Mouse (Mus musculus): ENCODE data around the gene Hist1h4d.
A peak's percentile ranks its signal among the peaks of the same experiment; 100 is the strongest.
"Not testable (repeated sequence)": the region's sequence is repeated elsewhere in the genome, so short reads cannot be mapped to it uniquely, and the experiment has no call there.

The Hist1h4d gene

DNA sequence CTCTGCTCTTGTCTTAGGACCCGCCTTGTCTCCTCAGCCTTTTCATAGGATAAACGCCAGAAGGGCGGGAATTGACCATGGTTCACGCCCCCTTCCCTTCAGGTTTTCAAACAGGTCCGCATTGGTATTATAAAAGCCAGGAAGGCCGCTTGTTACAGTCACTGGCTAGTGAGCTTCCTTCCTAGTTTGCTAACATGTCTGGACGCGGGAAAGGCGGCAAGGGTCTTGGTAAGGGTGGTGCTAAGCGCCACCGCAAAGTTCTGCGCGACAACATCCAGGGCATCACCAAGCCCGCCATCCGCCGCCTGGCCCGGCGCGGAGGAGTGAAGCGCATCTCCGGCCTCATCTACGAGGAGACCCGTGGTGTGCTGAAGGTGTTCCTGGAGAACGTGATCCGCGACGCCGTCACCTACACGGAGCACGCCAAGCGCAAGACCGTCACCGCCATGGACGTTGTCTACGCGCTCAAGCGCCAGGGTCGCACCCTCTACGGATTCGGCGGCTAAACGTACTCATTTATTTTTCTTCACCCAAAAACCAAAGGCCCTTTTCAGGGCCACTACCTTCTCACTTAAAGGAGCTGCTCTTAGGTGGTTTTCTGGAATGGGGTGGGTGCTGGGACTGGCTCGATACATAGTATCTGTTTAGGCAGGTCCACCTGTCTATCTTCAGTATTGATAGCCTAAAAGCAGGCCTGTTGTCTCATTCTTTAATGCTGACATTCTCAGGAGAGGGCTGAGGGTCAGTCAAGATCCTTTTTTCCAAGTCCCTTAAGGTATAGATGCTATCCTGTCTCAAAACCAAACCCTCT lies at the start of gene Hist1h4d:
Gene Hist1h4d, plus strand, starts transcription at position 191 of the 811 bp plus-strand sequence.
- peak; percentile 98 for DNase-seq (ENCODE audit: low read depth, low spot score)

GRCm38 (mm10) chr13:23532262-23533075 lies 48.9 kb upstream of the Hist1h4d start:
- DNase-seq (ENCODE audit: low read depth, low spot score): no peak

DNA sequence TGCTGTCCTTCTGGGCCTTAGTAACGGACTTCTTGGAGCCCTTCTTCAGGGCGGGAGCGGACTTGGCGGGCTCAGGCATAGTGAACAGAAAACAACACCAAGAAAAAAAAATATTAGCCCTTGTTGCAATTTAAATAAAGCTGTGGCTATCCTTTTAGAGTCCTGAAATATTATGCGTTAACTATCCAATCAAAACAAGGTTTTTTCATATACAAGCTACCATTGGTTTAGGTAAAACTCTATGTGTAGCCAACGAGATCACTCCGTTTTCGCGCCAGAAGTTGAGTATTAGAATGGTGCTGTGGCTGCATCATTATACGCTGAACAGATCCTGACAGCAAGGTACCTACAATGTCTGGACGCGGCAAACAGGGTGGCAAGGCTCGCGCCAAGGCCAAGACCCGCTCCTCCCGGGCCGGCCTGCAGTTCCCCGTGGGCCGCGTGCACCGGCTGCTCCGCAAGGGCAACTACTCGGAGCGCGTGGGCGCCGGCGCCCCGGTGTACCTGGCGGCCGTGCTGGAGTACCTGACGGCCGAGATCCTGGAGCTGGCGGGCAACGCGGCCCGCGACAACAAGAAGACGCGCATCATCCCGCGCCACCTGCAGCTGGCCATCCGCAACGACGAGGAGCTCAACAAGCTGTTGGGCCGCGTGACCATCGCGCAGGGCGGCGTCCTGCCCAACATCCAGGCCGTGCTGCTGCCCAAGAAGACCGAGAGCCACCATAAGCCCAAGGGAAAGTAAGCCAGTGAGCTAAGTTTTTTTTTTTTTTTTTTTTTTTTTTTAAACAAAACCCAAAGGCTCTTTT lies 47.6 kb upstream of the Hist1h4d start, which contains the start of gene Hist1h2af:
Gene Hist1h2af, plus strand, starts transcription at position 347 of the 808 bp plus-strand sequence.
- peak; percentile 93 for DNase-seq (ENCODE audit: low read depth, low spot score)

DNA sequence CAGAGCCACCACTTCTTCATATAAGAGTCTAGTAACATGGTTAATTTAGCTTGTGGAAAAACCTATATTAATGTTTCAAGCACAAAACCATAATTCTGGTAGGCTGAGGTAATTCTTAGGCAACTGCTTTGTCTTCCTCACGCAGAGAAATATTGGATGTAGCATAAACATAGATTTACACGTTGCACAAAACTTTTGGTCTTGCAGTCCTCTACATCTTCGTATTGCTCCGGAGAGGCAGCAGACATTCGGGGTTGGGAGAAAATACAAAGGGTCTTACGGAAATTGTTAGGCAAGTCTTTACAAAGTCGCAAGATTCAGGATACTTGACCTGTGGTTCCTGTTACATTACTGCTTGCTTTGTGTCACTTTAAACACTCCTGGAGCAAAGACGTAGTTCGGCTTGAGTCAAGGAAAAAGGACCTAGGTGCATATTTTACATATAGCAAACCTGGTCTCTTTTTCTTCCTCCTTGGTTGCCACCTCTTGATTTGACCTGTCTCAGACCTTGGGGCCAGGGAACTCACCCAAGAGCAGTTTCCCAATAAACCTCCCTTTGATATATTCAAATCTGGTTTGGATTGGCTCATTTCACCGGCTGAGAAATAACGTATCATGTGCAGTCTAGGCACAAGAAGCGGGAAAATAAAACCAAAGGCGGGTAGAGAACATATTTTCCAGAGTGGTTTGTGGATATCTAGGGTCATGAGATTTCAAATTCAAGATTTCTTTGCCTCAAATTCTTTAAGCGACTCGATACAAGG lies 46.8 kb upstream of the Hist1h4d start:
- DNase-seq (ENCODE audit: low read depth, low spot score): peak; percentile 66

DNA sequence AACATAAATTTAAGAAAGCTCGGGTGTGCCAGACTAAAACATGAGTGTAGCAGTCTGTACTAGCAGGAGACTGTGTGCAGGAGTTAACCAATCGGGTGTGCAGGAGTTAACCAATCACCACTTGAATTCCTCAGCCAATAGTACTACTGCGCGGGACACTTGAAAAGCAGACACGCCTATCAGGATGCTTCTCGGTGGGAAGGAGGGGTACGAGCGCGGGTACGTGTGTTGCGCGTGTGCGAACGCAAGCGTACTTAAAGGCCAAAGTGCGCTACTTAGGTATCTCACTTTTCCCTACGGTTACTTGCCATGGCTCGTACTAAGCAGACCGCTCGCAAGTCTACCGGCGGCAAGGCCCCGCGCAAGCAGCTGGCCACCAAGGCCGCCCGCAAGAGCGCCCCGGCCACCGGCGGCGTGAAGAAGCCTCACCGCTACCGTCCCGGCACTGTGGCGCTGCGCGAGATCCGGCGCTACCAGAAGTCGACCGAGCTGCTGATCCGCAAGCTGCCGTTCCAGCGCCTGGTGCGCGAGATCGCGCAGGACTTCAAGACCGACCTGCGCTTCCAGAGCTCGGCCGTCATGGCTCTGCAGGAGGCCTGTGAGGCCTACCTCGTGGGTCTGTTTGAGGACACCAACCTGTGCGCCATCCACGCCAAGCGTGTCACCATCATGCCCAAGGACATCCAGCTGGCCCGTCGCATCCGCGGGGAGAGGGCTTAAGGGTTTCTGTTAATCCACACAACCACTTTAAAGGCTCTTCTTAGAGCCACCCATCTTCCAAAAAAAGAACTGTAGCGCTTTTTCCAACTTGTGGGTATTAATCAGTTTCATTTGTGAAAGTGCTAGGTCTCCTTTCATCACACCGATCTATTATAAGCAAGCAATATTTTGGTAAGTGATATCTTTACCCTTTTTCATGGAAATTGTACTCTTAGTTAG lies 46.0 kb upstream of the Hist1h4d start, which contains the start of gene Hist1h3g:
Gene Hist1h3g, plus strand, starts transcription at position 286 of the 939 bp plus-strand sequence.
- peak; percentile 96 for DNase-seq (ENCODE audit: low read depth, low spot score)

DNA sequence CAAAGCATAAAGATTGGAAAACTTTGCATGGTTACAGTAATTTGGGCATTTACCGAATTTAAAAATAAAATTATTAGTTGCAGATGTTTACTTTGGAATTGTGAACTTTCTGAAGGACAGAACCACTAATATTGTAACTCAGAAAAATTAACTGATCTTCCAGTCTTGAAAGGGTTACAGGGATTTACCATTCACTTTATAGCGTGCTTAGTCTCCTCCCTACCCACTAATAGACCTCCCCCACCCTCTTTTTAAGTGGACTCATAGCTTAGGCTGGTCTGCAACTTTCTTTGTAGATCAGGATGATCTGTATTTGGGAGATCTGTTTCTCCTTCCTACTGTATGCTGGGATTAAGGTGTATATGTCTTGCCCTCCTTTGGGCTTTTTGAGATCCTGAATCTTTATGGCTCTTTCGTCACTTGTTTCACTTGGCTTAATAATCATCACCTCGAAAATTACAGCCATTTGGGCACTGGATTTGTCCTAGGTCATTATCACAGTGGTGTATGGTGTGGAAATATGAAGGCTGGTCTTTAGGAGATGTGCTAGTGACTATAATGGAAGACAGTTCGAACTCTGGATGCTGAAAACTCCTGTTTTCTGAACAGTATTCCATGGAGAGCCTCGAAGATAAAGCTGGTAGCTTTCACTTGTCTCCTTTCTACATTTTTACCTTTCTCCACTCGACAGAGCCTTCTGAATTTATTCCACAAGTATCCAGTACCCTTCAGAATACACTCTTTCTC lies 45.1 kb upstream of the Hist1h4d start:
- DNase-seq (ENCODE audit: low read depth, low spot score): no peak

- no peak for DNase-seq (ENCODE audit: low read depth, low spot score)
Observed at GRCm38 (mm10) chr13:23537006-23537710, 44.2 kb upstream of the Hist1h4d start.

GRCm38 (mm10) chr13:23538249-23538648 lies 43.1 kb upstream of the Hist1h4d start:
- DNase-seq (ENCODE audit: low read depth, low spot score): no peak

DNA sequence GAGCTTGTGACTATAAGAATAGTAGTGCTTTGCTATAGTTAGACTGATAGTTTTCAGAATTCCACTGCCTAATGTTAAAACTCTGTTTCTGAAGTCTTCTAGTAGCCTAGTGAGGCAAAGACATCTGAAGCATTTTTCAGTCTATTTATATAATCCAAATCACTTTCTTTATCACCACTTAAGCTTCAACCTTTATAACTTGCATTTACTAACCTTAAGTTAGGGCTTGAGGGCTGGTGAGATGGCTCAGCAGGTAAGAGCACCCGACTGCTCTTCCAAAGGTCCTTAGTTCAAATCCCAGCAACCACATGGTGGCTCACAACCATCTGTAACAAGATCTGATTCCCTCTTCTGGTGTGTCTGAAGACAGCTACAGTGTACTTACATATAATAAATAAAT lies 41.6 kb upstream of the Hist1h4d start:
- not testable (repeated sequence) for DNase-seq (ENCODE audit: low read depth, low spot score)

GRCm38 (mm10) chr13:23541497-23541896 lies 39.9 kb upstream of the Hist1h4d start:
- DNase-seq (ENCODE audit: low read depth, low spot score): no peak

GRCm38 (mm10) chr13:23542225-23542980 lies 39.0 kb upstream of the Hist1h4d start:
- not testable (repeated sequence) for DNase-seq (ENCODE audit: low read depth, low spot score)

DNA sequence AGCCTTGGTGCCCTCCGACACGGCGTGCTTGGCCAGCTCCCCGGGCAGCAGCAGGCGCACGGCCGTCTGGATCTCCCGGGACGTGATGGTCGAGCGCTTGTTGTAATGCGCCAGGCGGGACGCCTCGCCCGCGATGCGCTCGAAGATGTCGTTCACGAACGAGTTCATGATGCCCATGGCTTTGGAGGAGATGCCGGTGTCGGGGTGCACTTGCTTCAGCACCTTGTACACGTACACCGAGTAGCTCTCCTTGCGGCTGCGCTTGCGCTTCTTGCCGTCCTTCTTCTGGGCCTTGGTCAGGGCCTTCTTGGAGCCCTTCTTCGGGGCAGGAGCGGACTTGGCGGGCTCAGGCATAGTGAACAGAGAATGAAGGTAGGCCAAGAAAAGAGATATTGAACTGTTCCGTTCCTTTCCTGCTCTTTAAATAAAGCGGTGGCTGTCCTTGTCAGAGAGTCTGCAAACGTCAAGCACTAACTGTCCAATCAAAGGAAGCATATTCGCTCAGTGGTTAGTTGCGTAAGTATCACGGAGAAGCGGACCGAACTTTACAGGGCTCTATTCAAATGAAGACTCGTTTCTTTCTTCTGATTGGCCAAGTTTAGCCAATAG lies 38.3 kb upstream of the Hist1h4d start, which contains the start of gene Hist1h2bh:
Gene Hist1h2bh, minus strand, starts transcription at position 394 of the 609 bp plus-strand sequence.
- DNase-seq (ENCODE audit: low read depth, low spot score): peak; percentile 98

DNA sequence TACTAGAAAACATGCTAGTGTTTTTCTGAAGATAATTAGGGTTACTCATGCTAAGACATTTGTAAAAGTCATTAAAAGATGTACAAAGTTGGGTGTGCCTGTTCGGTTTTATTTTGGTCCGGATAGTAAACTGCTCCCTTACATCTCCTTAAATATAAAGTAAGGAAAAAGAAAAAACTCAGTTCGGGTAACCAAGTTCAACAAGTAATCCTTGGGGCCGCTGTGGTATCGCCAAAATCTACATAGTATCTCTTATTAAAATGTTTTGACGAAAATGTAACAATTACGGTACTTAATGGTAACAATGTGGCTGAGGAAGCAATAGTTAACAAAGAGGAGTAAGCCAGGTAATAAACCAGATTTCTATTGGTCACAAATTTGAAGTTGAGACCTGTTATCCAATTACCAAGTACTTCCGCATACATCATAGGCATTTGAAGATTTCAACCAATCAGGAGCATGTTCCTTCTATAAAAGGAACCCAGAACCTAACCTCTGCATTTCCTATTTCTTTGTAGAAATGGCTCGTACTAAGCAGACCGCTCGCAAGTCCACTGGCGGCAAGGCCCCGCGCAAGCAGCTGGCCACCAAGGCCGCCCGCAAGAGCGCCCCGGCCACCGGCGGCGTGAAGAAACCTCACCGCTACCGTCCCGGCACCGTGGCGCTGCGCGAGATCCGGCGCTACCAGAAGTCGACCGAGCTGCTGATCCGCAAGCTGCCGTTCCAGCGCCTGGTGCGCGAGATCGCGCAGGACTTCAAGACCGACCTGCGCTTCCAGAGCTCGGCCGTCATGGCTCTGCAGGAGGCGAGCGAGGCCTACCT lies 37.2 kb upstream of the Hist1h4d start, which contains the start of gene Hist1h3f:
Gene Hist1h3f, plus strand, starts transcription at position 88 of the 822 bp plus-strand sequence.
- peak; percentile 98 for DNase-seq (ENCODE audit: low read depth, low spot score)

DNA sequence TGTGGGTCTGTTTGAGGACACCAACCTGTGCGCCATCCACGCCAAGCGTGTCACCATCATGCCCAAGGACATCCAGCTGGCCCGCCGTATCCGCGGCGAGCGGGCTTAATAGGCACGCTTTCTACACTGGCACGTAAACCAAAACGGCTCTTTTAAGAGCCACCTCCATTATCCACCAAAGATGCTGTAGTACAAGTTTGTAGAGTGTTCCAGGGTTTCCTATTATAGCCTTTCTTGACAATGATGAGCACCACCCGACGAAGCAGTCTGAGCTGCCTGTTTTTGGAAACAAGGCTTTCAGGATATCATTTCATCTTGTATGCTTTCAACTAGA lies 36.6 kb upstream of the Hist1h4d start:
- not testable (repeated sequence) for DNase-seq (ENCODE audit: low read depth, low spot score)

DNA sequence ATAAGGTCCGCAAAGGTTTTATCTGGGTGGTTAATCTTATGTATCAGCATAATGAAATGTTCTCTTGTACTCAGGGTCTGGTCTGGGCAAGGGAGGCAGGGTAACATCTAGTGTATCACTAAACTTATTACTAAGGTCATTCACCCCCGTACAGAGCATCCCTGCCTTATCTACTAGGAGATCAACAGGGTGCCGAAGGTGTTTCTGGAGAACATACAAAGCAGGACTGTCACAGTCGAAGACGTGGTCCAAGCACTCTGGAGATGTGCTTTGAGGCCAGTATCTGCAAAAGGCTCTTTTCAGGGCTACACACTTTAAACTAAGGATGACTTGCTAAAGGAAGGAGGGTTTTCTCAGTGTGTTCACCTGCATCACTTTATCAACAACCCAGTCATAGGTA lies 34.7 kb upstream of the Hist1h4d start:
- DNase-seq (ENCODE audit: low read depth, low spot score): no peak

DNA sequence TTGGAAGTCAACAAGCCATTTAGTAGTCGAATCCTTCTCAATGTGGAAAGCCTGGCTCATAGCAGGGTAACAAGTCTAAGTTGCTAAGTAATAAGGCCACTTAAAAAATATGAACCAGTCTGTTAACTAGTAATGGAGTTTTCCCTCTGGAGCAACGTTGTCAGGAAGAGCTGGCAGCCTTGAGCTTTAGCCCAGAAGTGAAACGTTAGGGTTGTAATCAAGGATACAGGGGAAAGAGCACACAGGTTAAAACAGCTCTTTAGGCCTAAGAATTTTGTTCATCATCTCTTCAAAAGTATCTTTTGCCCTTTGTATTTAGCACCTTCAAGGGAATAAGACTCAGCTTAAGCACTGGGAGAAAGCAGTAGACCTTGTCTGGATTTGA lies 30.6 kb upstream of the Hist1h4d start:
- DNase-seq (ENCODE audit: low read depth, low spot score): no peak

Measured in telencephalon, adult 2 months (tissue).